Mouse (Mus musculus): ENCODE data around the gene Cfap77. TPM values are rescaled to one million over a fixed set of nuclear protein-coding genes. Genes with fewer than 3 reads are reported as not detected.

Gene Cfap77
- polyA plus RNA-seq, 1 experiment: 0.38 TPM

GRCm38 (mm10) chr2:28974520-28974919, 80.3 kb downstream of the Cfap77 start:
- Histone ChIP-seq H3K27ac (ENCODE audit: control insufficient read depth, insufficient read depth, low read length) (no peak overlapping the region), H3K27me3 (ENCODE audit: control insufficient read depth, insufficient read depth, low read length) (no peaks in the 10 kb centered on the region)
- WGBS: 57% methylated on average over 6 of the region's 6 CpGs

GRCm38 (mm10) chr2:28973832-28974450, 80.9 kb downstream of the Cfap77 start:
- Histone ChIP-seq H3K27me3 (ENCODE audit: control insufficient read depth, insufficient read depth, low read length) (no peaks in the 10 kb centered on the region), H3K27ac (ENCODE audit: control insufficient read depth, insufficient read depth, low read length) (no peak overlapping the region), H3K4me3 (ENCODE audit: control insufficient read depth, insufficient read depth, low read length) (no peak overlapping the region), H3K36me3 (ENCODE audit: control insufficient read depth, insufficient read depth, low read length) (no peaks in the 10 kb centered on the region), H3K4me1 (replicated peaks; ENCODE audit: control insufficient read depth, insufficient read depth, low read length) (no peaks in the 10 kb centered on the region)
- DNase-seq: no peak
- TF ChIP-seq CTCF (IDR thresholded peaks at IDR 0.05; ENCODE audit: borderline replicate concordance, control insufficient read depth, extremely low read depth, insufficient read depth, low read length, poor library complexity) (no peak), POLR2A (IDR thresholded peaks at IDR 0.05; ENCODE audit: control insufficient read depth, extremely low read depth, insufficient read depth, low read length, poor library complexity) (no peak)
- 70% methylated on average over 15 of the region's 15 CpGs for WGBS

More at GRCm38 (mm10) chr2:28974520-28974919, 80.3 kb downstream of the Cfap77 start:
- Histone ChIP-seq H3K36me3 (ENCODE audit: control insufficient read depth, insufficient read depth, low read length) (no peaks in the 10 kb centered on the region), H3K4me3 (ENCODE audit: control insufficient read depth, insufficient read depth, low read length) (no peak overlapping the region), H3K4me1 (replicated peaks; ENCODE audit: control insufficient read depth, insufficient read depth, low read length) (no peaks in the 10 kb centered on the region)
- TF ChIP-seq CTCF (IDR thresholded peaks at IDR 0.05; ENCODE audit: borderline replicate concordance, control insufficient read depth, extremely low read depth, insufficient read depth, low read length, poor library complexity) (no peak), POLR2A (IDR thresholded peaks at IDR 0.05; ENCODE audit: control insufficient read depth, extremely low read depth, insufficient read depth, low read length, poor library complexity) (no peak)
- DNase-seq: no peak

GRCm38 (mm10) chr2:28970424-28970823, 84.4 kb downstream of the Cfap77 start:
- Histone ChIP-seq H3K4me3 (ENCODE audit: control insufficient read depth, insufficient read depth, low read length) (no peak overlapping the region), H3K27ac (ENCODE audit: control insufficient read depth, insufficient read depth, low read length) (no peak overlapping the region), H3K36me3 (ENCODE audit: control insufficient read depth, insufficient read depth, low read length) (no peaks in the 10 kb centered on the region), H3K4me1 (replicated peaks; ENCODE audit: control insufficient read depth, insufficient read depth, low read length) (no peaks in the 10 kb centered on the region), H3K27me3 (ENCODE audit: control insufficient read depth, insufficient read depth, low read length) (no peaks in the 10 kb centered on the region)
- DNase-seq: no peak
- TF ChIP-seq POLR2A (IDR thresholded peaks at IDR 0.05; ENCODE audit: control insufficient read depth, extremely low read depth, insufficient read depth, low read length, poor library complexity) (no peak), CTCF (IDR thresholded peaks at IDR 0.05; ENCODE audit: borderline replicate concordance, control insufficient read depth, extremely low read depth, insufficient read depth, low read length, poor library complexity) (no peak)
- WGBS: 94% methylated on average over 14 of the region's 14 CpGs

- Histone ChIP-seq H3K4me1 (replicated peaks; ENCODE audit: control insufficient read depth, insufficient read depth, low read length) (no peaks in the 10 kb centered on the region), H3K27ac (ENCODE audit: control insufficient read depth, insufficient read depth, low read length) (no peak overlapping the region), H3K4me3 (ENCODE audit: control insufficient read depth, insufficient read depth, low read length) (no peak overlapping the region), H3K27me3 (ENCODE audit: control insufficient read depth, insufficient read depth, low read length) (no peaks in the 10 kb centered on the region), H3K36me3 (ENCODE audit: control insufficient read depth, insufficient read depth, low read length) (no peaks in the 10 kb centered on the region)
- no peak for DNase-seq
- 95% methylated on average over 1 of the region's 1 CpGs for WGBS
- no peak for TF ChIP-seq CTCF (IDR thresholded peaks at IDR 0.05; ENCODE audit: borderline replicate concordance, control insufficient read depth, extremely low read depth, insufficient read depth, low read length, poor library complexity)
- no peak for TF ChIP-seq POLR2A (IDR thresholded peaks at IDR 0.05; ENCODE audit: control insufficient read depth, extremely low read depth, insufficient read depth, low read length, poor library complexity)
Measured at GRCm38 (mm10) chr2:28968278-28968677, 86.6 kb downstream of the Cfap77 start.

GRCm38 (mm10) chr2:28966151-28966795, 88.6 kb downstream of the Cfap77 start:
- no peaks in the 10 kb centered on the region for H3K27me3 ChIP-seq (ENCODE audit: control insufficient read depth, insufficient read depth, low read length)
- H3K4me1 ChIP-seq (replicated peaks; ENCODE audit: control insufficient read depth, insufficient read depth, low read length): no peaks in the 10 kb centered on the region
- 63% methylated on average over 14 of the region's 14 CpGs for WGBS
- H3K27ac ChIP-seq (ENCODE audit: control insufficient read depth, insufficient read depth, low read length): no peak overlapping the region
- H3K36me3 ChIP-seq (ENCODE audit: control insufficient read depth, insufficient read depth, low read length): no peaks in the 10 kb centered on the region
- TF ChIP-seq POLR2A (IDR thresholded peaks at IDR 0.05; ENCODE audit: control insufficient read depth, extremely low read depth, insufficient read depth, low read length, poor library complexity): 0 out of 2 replicates have a peak, but pooled peaks have one; percentile 22
- no peak for TF ChIP-seq CTCF (IDR thresholded peaks at IDR 0.05; ENCODE audit: borderline replicate concordance, control insufficient read depth, extremely low read depth, insufficient read depth, low read length, poor library complexity)
- no peak for DNase-seq
- no peak overlapping the region for H3K4me3 ChIP-seq (ENCODE audit: control insufficient read depth, insufficient read depth, low read length)

GRCm38 (mm10) chr2:28963565-28963964, 91.3 kb downstream of the Cfap77 start:
- DNase-seq: no peak
- Histone ChIP-seq H3K27me3 (ENCODE audit: control insufficient read depth, insufficient read depth, low read length) (no peaks in the 10 kb centered on the region; the same call in 1 of the 2 replicates), H3K36me3 (ENCODE audit: control insufficient read depth, insufficient read depth, low read length) (no peaks in the 10 kb centered on the region), H3K4me1 (replicated peaks; ENCODE audit: control insufficient read depth, insufficient read depth, low read length) (no peaks in the 10 kb centered on the region), H3K4me3 (ENCODE audit: control insufficient read depth, insufficient read depth, low read length) (no peak overlapping the region), H3K27ac (ENCODE audit: control insufficient read depth, insufficient read depth, low read length) (no peak overlapping the region)
- whole genome bisulfite sequencing: 69% methylated on average over 6 of the region's 6 CpGs
- TF ChIP-seq POLR2A (IDR thresholded peaks at IDR 0.05; ENCODE audit: control insufficient read depth, extremely low read depth, insufficient read depth, low read length, poor library complexity) (no peak), CTCF (IDR thresholded peaks at IDR 0.05; ENCODE audit: borderline replicate concordance, control insufficient read depth, extremely low read depth, insufficient read depth, low read length, poor library complexity) (no peak)
